Mouse (Mus musculus): Measurements from ENCODE around the gene Inhbe.

Inhbe gene

GRCm38 (mm10) chr10:127346173-127346572 lies 8.0 kb downstream of the Inhbe start:
- DNase-seq (ENCODE audit: low read depth in 1 of 2, low spot score in 2 of 2) = no peak

DNA sequence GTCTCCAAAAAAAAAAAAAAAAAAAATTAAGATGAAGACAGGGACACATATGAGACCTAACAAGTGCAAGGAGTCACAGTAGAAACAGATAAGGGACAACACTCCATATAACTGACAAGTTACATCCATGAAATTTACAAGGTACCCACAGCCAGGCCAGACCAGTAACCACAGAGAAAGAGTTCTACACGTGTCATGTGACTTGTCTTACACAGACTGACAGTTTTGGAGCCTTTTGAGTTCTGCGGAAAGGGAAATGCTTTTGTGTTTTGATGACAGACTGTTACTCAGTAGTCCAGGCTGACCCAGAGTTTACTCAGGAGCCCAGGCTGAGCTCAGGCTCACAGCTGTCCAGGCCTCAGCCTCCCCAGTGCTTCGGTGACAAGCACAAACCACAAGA lies 11.2 kb downstream of the Inhbe start:
- DNase-seq (ENCODE audit: low read depth in 1 of 2, low spot score in 2 of 2) = no peak

GRCm38 (mm10) chr10:127341891-127342639 lies 12.1 kb downstream of the Inhbe start, which contains the start of gene Gli1:
Gene Gli1, minus strand, starts transcription at chr10:127341974.
- peak in 1 of 2 experiments; percentile 71 for DNase-seq (ENCODE audit: low read depth in 1 of 2, low spot score in 2 of 2)

DNA sequence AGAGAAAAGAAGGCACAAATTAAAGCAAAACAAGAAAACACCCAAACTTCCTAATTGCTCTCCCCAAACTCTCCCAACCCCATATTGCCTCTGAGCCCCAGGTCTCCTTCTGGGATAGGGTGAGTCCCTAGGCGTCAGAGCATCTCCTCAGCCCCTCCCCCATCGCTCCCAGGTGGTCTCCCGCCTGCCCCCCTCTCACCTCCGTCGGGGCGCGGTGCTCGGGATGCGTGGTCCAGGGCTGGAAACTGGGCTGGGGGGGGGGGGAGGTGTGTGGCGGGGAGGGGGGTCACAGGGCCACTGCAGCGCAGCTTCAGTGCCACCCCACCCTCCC lies 12.9 kb downstream of the Inhbe start:
- no peak for DNase-seq (ENCODE audit: low read depth in 1 of 2, low spot score in 2 of 2)

- DNase-seq (ENCODE audit: low read depth in 1 of 2, low spot score in 2 of 2) = no peak
Measured at GRCm38 (mm10) chr10:127340577-127341359, 13.4 kb downstream of the Inhbe start.

DNA sequence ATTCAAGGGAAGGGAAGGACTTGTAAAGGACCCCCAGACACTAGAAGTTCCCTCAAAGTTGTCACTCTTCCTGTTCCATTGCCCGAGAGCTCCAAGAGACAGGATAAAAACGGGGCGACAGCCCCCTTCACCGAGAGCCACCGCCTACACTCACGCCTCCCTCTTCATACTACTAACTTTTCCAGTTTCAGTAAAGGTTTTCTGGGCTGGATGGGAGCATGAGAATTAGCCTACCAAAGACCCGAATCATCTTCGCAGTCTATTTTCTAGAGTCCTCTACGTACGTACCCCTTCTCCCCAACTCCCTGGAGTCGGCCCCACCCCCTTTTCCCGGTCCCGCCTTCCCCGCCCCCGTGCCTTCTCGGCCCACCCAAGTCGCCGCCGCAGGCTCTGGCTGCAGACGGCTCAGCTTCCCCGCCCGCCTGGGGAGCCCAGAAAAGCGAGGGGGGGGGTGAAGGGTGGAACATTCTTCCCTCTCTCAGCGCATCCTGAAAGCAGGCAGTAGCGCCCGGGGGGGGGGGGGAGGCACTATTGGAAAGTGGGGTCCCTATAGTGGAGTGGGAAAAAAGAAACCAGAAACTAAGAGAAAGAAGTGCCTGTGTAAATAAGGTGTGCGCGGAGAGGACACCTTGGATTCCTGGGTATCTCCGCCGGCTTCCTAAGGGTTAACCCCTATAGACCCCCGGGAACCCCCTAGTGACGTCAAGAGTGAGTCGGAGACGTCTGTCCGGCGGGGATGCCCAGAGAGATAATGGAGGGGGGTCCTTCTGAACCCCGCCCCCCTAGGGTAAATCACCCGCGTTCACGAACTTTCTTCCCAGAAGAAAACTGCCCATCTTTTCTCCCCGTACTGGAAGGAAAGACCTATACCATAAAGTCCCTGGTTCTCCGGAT lies 14.3 kb downstream of the Inhbe start:
- DNase-seq (ENCODE audit: low read depth in 1 of 2, low spot score in 2 of 2) = no peak

- peak; percentile 60 to 79 for DNase-seq (ENCODE audit: low read depth in 1 of 2, low spot score in 2 of 2)
Measured at GRCm38 (mm10) chr10:127338930-127339682, 15.1 kb downstream of the Inhbe start.

DNA sequence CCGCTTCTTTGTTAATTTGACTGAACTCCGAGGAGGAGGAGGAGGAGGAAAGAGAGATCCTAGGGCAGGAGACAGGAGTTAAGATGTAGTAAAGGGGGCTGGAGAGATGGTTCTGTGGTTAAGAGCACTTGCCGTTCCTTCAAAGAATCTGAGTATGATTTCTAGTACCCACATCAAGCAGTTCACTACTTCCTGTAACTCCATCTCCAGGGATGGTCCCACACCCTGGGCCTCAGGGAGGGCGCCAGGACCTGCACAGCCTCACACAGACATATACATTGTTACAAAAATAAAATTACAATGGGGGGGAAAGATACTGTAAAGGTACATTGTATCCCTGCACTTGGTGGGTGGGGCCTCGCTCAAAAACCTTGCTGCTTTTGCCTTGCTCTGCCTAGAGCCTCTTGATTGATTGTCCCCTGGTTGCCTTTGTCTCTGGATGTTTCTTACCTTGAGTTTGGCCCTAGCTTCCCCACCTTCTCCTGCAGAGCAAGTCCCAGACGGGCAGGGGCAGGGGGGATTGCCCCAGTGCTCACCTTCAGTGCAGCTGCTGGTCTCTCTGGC lies 16.6 kb downstream of the Inhbe start:
- DNase-seq (ENCODE audit: low read depth in 1 of 2, low spot score in 2 of 2) = no peak

DNA sequence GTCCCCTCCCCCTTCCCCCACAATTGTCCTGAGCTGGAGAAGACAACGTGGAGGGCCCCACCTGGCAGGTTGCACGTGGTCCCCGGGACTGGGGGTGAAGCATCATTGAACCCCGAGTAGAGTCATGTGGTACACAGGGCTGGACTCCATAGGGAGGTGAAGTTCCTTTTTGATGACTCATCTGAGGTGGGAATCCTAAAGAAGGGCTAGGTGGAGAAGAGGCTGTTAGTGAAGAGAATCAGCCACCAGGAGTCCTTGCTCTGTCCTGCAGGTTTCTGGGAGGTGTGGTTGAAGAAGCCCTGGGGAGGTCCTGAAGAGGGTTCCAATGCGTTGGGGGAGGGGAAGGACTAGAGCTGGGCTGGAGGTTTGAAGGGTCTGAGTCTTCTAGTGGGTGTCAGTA lies 17.3 kb downstream of the Inhbe start:
- DNase-seq (ENCODE audit: low read depth in 1 of 2, low spot score in 2 of 2) = no peak

GRCm38 (mm10) chr10:127335271-127335670 lies 18.9 kb downstream of the Inhbe start:
- no peak for DNase-seq (ENCODE audit: low read depth in 1 of 2, low spot score in 2 of 2)

GRCm38 (mm10) chr10:127333152-127333551 lies 21.1 kb downstream of the Inhbe start:
- no peak for DNase-seq (ENCODE audit: low read depth in 1 of 2, low spot score in 2 of 2)

GRCm38 (mm10) chr10:127332211-127332874 lies 21.9 kb downstream of the Inhbe start:
- no peak for DNase-seq (ENCODE audit: low read depth in 1 of 2, low spot score in 2 of 2)

GRCm38 (mm10) chr10:127330212-127330611 lies 24.0 kb downstream of the Inhbe start:
- DNase-seq (ENCODE audit: low read depth in 1 of 2, low spot score in 2 of 2) = no peak

DNA sequence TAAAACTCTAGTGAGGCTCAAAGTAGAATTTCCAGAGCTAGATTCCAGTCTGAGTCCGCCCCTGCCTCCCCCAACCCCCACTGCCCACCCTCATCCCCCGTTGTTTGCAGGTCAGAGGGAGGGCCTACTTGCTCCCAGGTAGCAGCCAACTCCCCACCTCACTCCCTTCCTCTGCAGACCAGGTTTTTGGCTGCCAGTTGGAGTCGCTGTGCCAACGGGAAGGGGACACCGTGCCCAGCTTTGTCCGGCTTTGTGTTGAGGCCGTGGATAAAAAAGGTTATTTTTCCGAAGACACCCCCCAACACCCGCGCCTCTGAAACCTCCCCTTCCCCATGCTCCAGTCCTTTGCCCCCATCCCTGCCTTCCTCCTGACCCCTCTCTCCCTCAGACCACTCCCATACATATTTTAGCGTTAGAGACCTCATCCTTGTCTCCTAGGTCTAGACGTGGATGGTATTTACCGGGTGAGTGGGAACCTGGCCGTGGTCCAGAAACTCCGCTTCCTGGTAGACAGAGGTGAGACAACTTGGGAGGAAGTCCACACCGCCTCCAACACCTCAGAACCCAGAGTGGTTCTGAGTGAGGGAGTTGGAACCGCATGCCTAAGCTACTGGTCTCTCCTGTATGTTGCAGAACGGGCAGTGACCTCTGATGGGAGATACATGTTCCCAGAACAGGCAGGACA lies 26.6 kb downstream of the Inhbe start:
- DNase-seq (ENCODE audit: low read depth in 1 of 2, low spot score in 2 of 2) = no peak

DNA sequence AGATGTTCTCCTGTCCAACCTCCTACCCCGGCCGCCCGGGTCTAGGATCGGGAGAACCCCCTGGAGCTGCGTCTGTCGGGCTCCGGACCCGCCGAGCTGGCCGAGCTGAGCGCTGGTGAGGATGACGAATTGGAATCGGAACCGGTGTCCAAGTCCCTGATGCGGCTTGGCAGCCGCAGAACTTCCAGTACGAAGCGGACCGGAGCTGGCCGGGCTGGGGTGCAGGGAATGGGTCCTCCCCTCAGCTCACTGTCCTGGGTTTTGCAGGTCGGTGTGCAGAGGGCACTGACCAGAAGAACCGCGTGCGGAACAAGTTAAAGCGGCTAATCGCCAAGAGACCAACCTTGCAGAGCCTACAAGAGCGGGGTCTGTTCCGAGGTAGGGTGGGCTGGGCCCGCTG lies 27.4 kb downstream of the Inhbe start:
- no peak for DNase-seq (ENCODE audit: low read depth in 1 of 2, low spot score in 2 of 2)

DNA sequence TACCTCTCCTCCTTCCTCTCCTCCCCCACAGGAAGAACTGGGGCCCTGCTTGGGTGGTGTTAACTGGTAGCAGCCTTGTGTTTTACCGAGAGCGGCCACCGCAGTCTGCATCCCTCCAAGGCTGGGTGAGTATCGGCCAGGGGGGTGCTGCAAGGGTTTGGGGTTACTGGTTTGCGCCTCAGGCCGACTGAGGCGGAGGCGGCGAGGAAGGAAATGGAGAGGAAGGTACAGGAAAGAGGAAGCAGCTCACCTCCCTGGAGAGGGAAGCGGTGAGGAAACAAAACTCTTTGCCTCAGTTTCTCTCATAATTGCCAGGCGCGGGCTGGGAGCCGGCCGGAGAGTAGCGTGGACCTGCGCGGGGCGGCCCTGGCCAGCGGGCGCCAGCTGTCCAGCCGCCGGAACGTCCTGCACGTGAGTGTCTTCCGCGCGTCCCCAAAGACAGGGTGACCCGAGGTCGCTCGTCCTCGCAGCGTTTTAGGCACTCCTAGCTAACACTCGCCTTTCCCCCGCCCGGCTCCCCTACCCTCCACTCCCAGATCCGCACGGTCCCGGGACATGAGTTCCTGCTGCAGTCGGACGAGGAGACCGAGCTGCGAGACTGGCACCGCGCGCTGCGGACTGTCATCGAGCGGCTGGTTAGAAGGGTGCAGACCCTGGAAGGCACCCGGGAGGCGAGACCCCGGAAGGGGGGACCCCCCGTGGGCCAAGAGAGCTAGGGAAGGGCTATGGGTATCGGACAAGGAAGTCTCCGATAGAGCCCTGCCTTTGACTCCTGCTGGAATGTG lies 28.0 kb downstream of the Inhbe start:
- DNase-seq (ENCODE audit: low read depth in 1 of 2, low spot score in 2 of 2) = no peak

GRCm38 (mm10) chr10:127325454-127326016 lies 28.7 kb downstream of the Inhbe start:
- no peak for DNase-seq (ENCODE audit: low read depth in 1 of 2, low spot score in 2 of 2)

GRCm38 (mm10) chr10:127324495-127324894 lies 29.7 kb downstream of the Inhbe start:
- DNase-seq (ENCODE audit: low read depth in 1 of 2, low spot score in 2 of 2) = peak in 1 of 2 experiments; percentile 60
